Mouse (Mus musculus): ENCODE measurements at regions not wholly inside any gene's neighbourhood (a gene's known extent, or its start where the extent isn't known, plus 50 kb on each side); places are given as distances from the start of the nearest gene placed in this dataset.

- Histone ChIP-seq H3K27me3 (replicated peaks; ENCODE audit: control insufficient read depth, insufficient read depth, low read length) (no peaks in the 10 kb centered on the region), H3K9me3 (ENCODE audit: control insufficient read depth, low read length) (no peaks in the 10 kb centered on the region), H3K4me3 (ENCODE audit: low read length) (no peak overlapping the region), H3K27ac (ENCODE audit: low read depth, low read length) (no peak overlapping the region), H3K9ac (ENCODE audit: low read depth, low read length) (no peak overlapping the region), H3K4me2 (ENCODE audit: low read length) (no peak overlapping the region), H3K36me3 (ENCODE audit: control insufficient read depth, insufficient read depth, low read length) (no peaks in the 10 kb centered on the region), H3K4me1 (ENCODE audit: control insufficient read depth, insufficient read depth, low read depth, low read length) (no peaks in the 10 kb centered on the region)
- ATAC-seq = no peak
- 81% methylated on average over 1 of the region's 1 CpGs for WGBS
Observed at GRCm38 (mm10) chr9:9606322-9606721, 367.4 kb upstream of the Arhgap42 start.

GRCm38 (mm10) chr9:9591263-9591662 lies 352.4 kb upstream of the Arhgap42 start:
- no peaks in the 10 kb centered on the region for H3K27me3 ChIP-seq (replicated peaks; ENCODE audit: control insufficient read depth, insufficient read depth, low read length)
- H3K36me3 ChIP-seq (ENCODE audit: control insufficient read depth, insufficient read depth, low read length) = no peaks in the 10 kb centered on the region
- no peak overlapping the region for H3K9ac ChIP-seq (ENCODE audit: low read depth, low read length)
- H3K9me3 ChIP-seq (ENCODE audit: control insufficient read depth, low read length) = no peaks in the 10 kb centered on the region
- ATAC-seq = no peak
- no peaks in the 10 kb centered on the region for H3K4me1 ChIP-seq (ENCODE audit: control insufficient read depth, insufficient read depth, low read depth, low read length)
- no peak overlapping the region for H3K4me3 ChIP-seq (ENCODE audit: low read length)
- no peak overlapping the region for H3K4me2 ChIP-seq (ENCODE audit: low read length)
- no peak overlapping the region for H3K27ac ChIP-seq (ENCODE audit: low read depth, low read length)

DNA sequence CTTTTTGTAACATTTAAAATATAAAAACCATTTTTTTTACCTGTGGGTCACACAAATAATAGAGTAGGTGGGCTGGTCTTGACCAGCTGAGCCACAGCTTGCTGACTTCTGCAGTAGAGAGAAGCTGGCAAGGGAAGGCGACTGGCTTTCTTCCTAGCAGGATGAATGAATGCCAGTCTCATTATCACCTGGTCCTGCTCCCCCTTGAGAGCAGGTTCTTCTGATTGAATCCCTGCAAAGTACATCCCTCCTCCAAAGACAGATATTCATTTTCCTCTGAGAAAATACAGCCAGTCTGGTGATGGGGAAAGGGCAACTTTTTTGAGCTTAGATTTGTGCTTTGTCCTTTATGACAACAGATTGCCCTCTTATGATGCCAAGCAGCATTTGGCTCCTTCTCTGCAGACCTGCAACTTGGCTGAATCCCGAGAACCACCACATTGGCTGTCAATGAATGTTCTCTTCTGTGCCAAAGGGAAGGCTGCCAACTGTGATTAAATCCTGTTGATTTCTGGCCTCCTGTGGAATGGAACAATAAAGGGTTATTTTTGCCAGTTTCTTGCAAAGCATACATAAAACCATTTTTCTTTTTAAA lies 344.2 kb upstream of the Arhgap42 start:
- H3K9ac ChIP-seq (ENCODE audit: low read depth, low read length) = no peak overlapping the region
- no peaks in the 10 kb centered on the region for H3K9me3 ChIP-seq (ENCODE audit: control insufficient read depth, low read length)
- no peak overlapping the region for H3K4me3 ChIP-seq (ENCODE audit: low read length)
- H3K4me1 ChIP-seq (ENCODE audit: control insufficient read depth, insufficient read depth, low read depth, low read length) = no peaks in the 10 kb centered on the region
- no peak overlapping the region for H3K4me2 ChIP-seq (ENCODE audit: low read length)
- ATAC-seq = peak; percentile 95
- WGBS = 50% methylated on average over 2 of the region's 2 CpGs
- no peak overlapping the region for H3K27ac ChIP-seq (ENCODE audit: low read depth, low read length)
- H3K27me3 ChIP-seq (replicated peaks; ENCODE audit: control insufficient read depth, insufficient read depth, low read length) = no peaks in the 10 kb centered on the region
- H3K36me3 ChIP-seq (ENCODE audit: control insufficient read depth, insufficient read depth, low read length) = no peaks in the 10 kb centered on the region

GRCm38 (mm10) chr9:9582301-9583010 lies 343.6 kb upstream of the Arhgap42 start:
- Histone ChIP-seq H3K4me2 (ENCODE audit: low read length) (no peak overlapping the region), H3K4me1 (ENCODE audit: control insufficient read depth, insufficient read depth, low read depth, low read length) (no peaks in the 10 kb centered on the region), H3K9me3 (ENCODE audit: control insufficient read depth, low read length) (no peaks in the 10 kb centered on the region), H3K9ac (ENCODE audit: low read depth, low read length) (no peak overlapping the region), H3K4me3 (ENCODE audit: low read length) (no peak overlapping the region), H3K27me3 (replicated peaks; ENCODE audit: control insufficient read depth, insufficient read depth, low read length) (no peaks in the 10 kb centered on the region), H3K36me3 (ENCODE audit: control insufficient read depth, insufficient read depth, low read length) (no peaks in the 10 kb centered on the region), H3K27ac (ENCODE audit: low read depth, low read length) (no peak overlapping the region)
- ATAC-seq = peak; percentile 77
- WGBS = 72% methylated on average over 3 of the region's 3 CpGs

DNA sequence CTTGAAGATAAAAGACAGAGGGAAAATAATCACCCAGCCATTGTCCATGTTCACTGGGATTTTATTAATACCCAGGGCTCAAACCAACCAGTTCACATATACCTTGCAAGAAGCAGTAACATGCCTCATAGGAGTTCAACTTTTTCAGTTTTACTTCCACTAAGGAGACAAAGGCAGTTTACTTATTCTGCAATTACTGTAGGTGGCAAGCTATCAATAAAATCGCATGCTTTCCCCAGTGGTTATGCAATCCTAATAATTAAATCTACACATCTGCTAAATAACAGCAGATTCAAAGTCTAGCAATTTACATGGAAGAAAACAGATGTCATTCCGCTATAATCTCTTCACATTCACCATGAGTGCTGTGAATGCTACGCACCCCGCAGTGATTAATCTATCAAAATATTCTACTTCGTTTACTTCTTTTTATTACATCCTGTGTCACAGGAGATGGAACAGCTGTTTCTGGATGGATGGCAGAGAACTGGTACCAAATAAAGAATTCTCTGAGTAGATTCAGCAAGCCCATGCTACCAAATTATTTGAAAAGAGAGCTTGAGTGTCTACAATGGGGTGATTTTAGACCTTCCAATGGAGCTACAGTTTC lies 329.2 kb upstream of the Arhgap42 start:
- Histone ChIP-seq H3K27me3 (replicated peaks; ENCODE audit: control insufficient read depth, insufficient read depth, low read length) (no peaks in the 10 kb centered on the region), H3K4me2 (ENCODE audit: low read length) (no peak overlapping the region), H3K9me3 (ENCODE audit: control insufficient read depth, low read length) (0 out of 2 replicates have a peak, but pooled peaks cover 2% of the 10 kb centered on the region), H3K9ac (ENCODE audit: low read depth, low read length) (no peak overlapping the region), H3K27ac (ENCODE audit: low read depth, low read length) (no peak overlapping the region), H3K4me3 (ENCODE audit: low read length) (no peak overlapping the region), H3K4me1 (ENCODE audit: control insufficient read depth, insufficient read depth, low read depth, low read length) (no peaks in the 10 kb centered on the region), H3K36me3 (ENCODE audit: control insufficient read depth, insufficient read depth, low read length) (no peaks in the 10 kb centered on the region)
- 60% methylated on average over 5 of the region's 5 CpGs for WGBS
- ATAC-seq = peak; percentile 63

GRCm38 (mm10) chr9:9564551-9564950 lies 325.6 kb upstream of the Arhgap42 start:
- no peak for ATAC-seq
- no peak overlapping the region for H3K4me2 ChIP-seq (ENCODE audit: low read length)
- H3K9me3 ChIP-seq (ENCODE audit: control insufficient read depth, low read length) = no peaks in the 10 kb centered on the region
- H3K9ac ChIP-seq (ENCODE audit: low read depth, low read length) = no peak overlapping the region
- no peak overlapping the region for H3K27ac ChIP-seq (ENCODE audit: low read depth, low read length)
- H3K27me3 ChIP-seq (replicated peaks; ENCODE audit: control insufficient read depth, insufficient read depth, low read length) = no peaks in the 10 kb centered on the region
- H3K4me3 ChIP-seq (ENCODE audit: low read length) = no peak overlapping the region
- H3K4me1 ChIP-seq (ENCODE audit: control insufficient read depth, insufficient read depth, low read depth, low read length) = no peaks in the 10 kb centered on the region
- no peaks in the 10 kb centered on the region for H3K36me3 ChIP-seq (ENCODE audit: control insufficient read depth, insufficient read depth, low read length)

DNA sequence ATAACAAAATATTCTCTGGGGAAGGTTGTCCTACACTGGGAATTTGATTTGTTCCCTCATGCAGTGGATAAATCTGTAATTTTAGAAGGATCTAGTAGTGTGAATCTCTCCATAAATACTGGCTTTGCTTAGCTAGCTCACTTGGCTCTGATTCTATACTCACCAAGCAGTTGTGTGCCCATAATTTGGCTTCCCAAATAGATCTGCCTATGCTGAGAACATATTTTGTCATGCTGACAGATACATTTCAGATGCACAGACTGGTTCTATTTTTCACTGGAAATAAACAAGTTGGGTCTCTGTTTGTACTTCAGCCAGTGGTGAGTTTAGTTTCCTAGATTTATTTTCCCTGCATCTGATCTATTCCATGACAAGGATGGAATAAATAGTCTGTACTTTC lies 309.8 kb upstream of the Arhgap42 start:
- Histone ChIP-seq H3K9ac (ENCODE audit: low read depth, low read length) (no peak overlapping the region), H3K27ac (ENCODE audit: low read depth, low read length) (no peak overlapping the region), H3K9me3 (ENCODE audit: control insufficient read depth, low read length) (no peaks in the 10 kb centered on the region), H3K4me3 (ENCODE audit: low read length) (no peak overlapping the region), H3K4me1 (ENCODE audit: control insufficient read depth, insufficient read depth, low read depth, low read length) (no peaks in the 10 kb centered on the region), H3K27me3 (replicated peaks; ENCODE audit: control insufficient read depth, insufficient read depth, low read length) (no peaks in the 10 kb centered on the region), H3K36me3 (ENCODE audit: control insufficient read depth, insufficient read depth, low read length) (no peaks in the 10 kb centered on the region), H3K4me2 (ENCODE audit: low read length) (no peak overlapping the region)
- ATAC-seq = no peak

DNA sequence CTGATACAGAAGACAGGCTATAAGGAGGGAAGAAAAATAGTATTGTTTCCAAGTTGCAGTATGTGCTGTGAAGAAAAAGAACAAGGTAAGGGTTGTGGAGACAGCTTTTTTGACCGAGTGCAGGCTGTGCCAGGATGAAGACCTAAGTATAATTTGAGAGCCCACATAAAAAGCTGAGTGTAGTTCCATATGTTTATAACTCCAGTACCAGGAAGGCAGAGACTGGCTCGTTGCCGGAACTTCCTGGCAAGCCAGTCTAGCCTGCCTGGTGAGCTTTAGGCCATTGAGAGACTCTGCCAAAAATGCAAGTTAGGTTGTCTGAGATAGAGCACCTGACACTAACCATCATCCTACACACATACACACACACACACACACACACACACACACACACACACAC lies 308.7 kb upstream of the Arhgap42 start:
- no peaks in the 10 kb centered on the region for H3K9me3 ChIP-seq (ENCODE audit: control insufficient read depth, low read length)
- no peak overlapping the region for H3K9ac ChIP-seq (ENCODE audit: low read depth, low read length)
- H3K27me3 ChIP-seq (replicated peaks; ENCODE audit: control insufficient read depth, insufficient read depth, low read length) = no peaks in the 10 kb centered on the region
- H3K27ac ChIP-seq (ENCODE audit: low read depth, low read length) = no peak overlapping the region
- H3K4me2 ChIP-seq (ENCODE audit: low read length) = no peak overlapping the region
- no peaks in the 10 kb centered on the region for H3K36me3 ChIP-seq (ENCODE audit: control insufficient read depth, insufficient read depth, low read length)
- no peak overlapping the region for H3K4me3 ChIP-seq (ENCODE audit: low read length)
- H3K4me1 ChIP-seq (ENCODE audit: control insufficient read depth, insufficient read depth, low read depth, low read length) = no peaks in the 10 kb centered on the region
- ATAC-seq = no peak
- 80% methylated on average over 3 of the region's 3 CpGs for WGBS

GRCm38 (mm10) chr9:9547121-9547520 lies 308.2 kb upstream of the Arhgap42 start:
- H3K4me2 ChIP-seq (ENCODE audit: low read length) = no peak overlapping the region
- H3K4me1 ChIP-seq (ENCODE audit: control insufficient read depth, insufficient read depth, low read depth, low read length) = no peaks in the 10 kb centered on the region
- H3K36me3 ChIP-seq (ENCODE audit: control insufficient read depth, insufficient read depth, low read length) = no peaks in the 10 kb centered on the region
- no peak overlapping the region for H3K4me3 ChIP-seq (ENCODE audit: low read length)
- no peak overlapping the region for H3K9ac ChIP-seq (ENCODE audit: low read depth, low read length)
- no peaks in the 10 kb centered on the region for H3K27me3 ChIP-seq (replicated peaks; ENCODE audit: control insufficient read depth, insufficient read depth, low read length)
- no peaks in the 10 kb centered on the region for H3K9me3 ChIP-seq (ENCODE audit: control insufficient read depth, low read length)
- no peak overlapping the region for H3K27ac ChIP-seq (ENCODE audit: low read depth, low read length)
- 84% methylated on average over 2 of the region's 2 CpGs for WGBS
- no peak for ATAC-seq
